Mouse (Mus musculus) hindbrain, postnatal 0 days (tissue): ENCODE results near the gene Olfr459. TPM values are rescaled to one million over a fixed set of nuclear protein-coding genes. Genes with fewer than 3 reads are reported as not detected.

Experiments
- ATAC-seq: fragments of 200-750 bp; cut with Nextera tagmentation; 2 replicates; pipeline ENCODE4 v1.8.0; 2017; ENCODE audit warnings: mild to moderate bottlenecking, moderate TSS enrichment, moderate library complexity
- DNase-seq: peaks from one replicate; pipeline ENCODE4 v3.0.0-alpha.2; 2015; ENCODE audit warnings: low spot score
- H3K27ac ChIP-seq: fragments of 300-500 bp; sonication (generic); 2 replicates; pipeline ENCODE4 v1.5.1; 2014; ENCODE audit warnings: mild to moderate bottlenecking
- H3K27me3 ChIP-seq: fragments of 300-500 bp; sonication (generic); 2 replicates; pipeline ENCODE4 v1.6.1; 2014; ENCODE audit warnings: low read length, mixed read lengths; ENCODE audit not compliant: insufficient read depth
- H3K36me3 ChIP-seq: fragments of 300-500 bp; sonication (generic); 2 replicates; pipeline ENCODE4 v1.6.1; 2014; ENCODE audit warnings: low read length, mixed read lengths; ENCODE audit not compliant: insufficient read depth
- H3K4me1 ChIP-seq: fragments of 300-500 bp; sonication (generic); 2 replicates; pipeline ENCODE4 v1.6.1; 2014; ENCODE audit warnings: antibody characterized with exemption, low read length, mixed read lengths; ENCODE audit not compliant: insufficient read depth
- H3K4me2 ChIP-seq: fragments of 300-500 bp; sonication (generic); 2 replicates; pipeline ENCODE4 v1.6.1; 2014; ENCODE audit warnings: low read depth, mild to moderate bottlenecking, low read length, moderate library complexity, mixed read lengths
- H3K4me3 ChIP-seq: fragments of 300-500 bp; sonication (generic); 2 replicates; pipeline ENCODE4 v1.5.1; 2014; ENCODE audit warnings: low read length
- H3K9ac ChIP-seq: fragments of 300-500 bp; sonication (generic); replicated peaks from 2 replicates; pipeline ENCODE4 v1.6.1; 2014; ENCODE audit warnings: mild to moderate bottlenecking, low read length, moderate library complexity, mixed read lengths
- H3K9me3 ChIP-seq: fragments of 300-500 bp; sonication (generic); 2 replicates; pipeline ENCODE4 v1.6.1; 2016; ENCODE audit warnings: low read length, mixed read lengths
- CTCF ChIP-seq: IDR thresholded peaks from 2 replicates; pipeline ENCODE4 v1.5.1; 2016; ENCODE audit warnings: antibody characterized with exemption, control low read depth, low read depth
- WGBS: fragments of 180-500 bp; shearing (Covaris S2); extraction: QIAGEN DNeasy Blood & Tissue Kit; methylation state at CpG from one replicate; pipeline ENCODE4 v1.1.7; 2014; 5-methylcytosine and 5-hydroxymethylcytosine counted together
- polyA plus RNA-seq: library from polyadenylated mRNA; unstranded; fragments of >200 nt; fragmentation: Nextera tagmentation; extraction: Ambion mirVana; gene quantifications from 2 replicates; pipeline ENCODE4 v1.2.1, GENCODE M21; 2015
- total RNA-seq: library from RNA; depleted of rRNA; stranded (reverse); fragments of >200 nt; gene quantifications from 2 replicates; pipeline ENCODE4 v1.2.3, GENCODE M21; 2014; rRNA removed

Gene Olfr459
- total and polyA plus RNA-seq, 2 experiments from 2014 or later: not detected

DNA sequence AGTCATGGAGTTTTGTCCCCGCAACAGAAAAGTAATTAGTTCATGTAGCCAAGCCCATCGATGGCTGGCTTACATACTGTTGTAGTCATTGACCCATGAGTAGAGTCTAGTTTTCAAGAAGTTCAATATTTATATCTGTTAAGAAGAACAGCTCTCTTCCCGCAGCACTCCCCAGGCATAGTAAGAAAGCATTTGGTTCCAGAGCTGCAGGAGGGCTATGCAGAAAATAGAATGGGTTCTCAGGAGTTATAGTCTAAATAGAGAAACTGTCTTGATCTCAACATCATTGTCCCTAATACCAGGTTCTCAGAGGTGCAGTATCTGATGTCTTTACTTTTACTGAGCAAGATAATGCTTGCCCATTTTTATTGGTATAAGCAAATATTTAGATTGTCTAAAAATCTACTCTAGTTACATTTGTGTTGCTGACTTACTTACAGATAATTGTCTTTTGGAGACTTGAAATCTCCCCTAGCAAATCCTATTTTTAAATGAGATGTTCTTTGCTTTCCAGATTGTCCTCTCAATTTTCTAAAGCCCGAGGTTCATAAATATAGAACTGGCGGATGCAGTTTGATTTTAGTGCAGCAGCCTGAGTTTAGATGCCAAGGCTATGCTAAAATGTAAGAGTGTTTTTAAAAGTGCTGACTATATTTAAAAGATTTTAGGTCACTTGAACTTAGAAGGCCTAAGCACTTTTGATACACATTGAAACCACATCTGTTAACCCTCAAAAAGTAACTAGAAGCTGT, 40.1 kb downstream of the Olfr459 start:
- no peak for TF ChIP-seq CTCF
- Histone ChIP-seq H3K27me3 (no peaks in the 10 kb centered on the region), H3K27ac (no peak overlapping the region), H3K4me2 (no peak overlapping the region), H3K36me3 (no peaks in the 10 kb centered on the region), H3K9ac (no peak overlapping the region), H3K4me1 (no peaks in the 10 kb centered on the region), H3K4me3 (no peak overlapping the region), H3K9me3 (no peaks in the 10 kb centered on the region)
- DNase-seq: no peak
- WGBS: 91% methylated on average over 5 of the region's 5 CpGs
- no peak for ATAC-seq

DNA sequence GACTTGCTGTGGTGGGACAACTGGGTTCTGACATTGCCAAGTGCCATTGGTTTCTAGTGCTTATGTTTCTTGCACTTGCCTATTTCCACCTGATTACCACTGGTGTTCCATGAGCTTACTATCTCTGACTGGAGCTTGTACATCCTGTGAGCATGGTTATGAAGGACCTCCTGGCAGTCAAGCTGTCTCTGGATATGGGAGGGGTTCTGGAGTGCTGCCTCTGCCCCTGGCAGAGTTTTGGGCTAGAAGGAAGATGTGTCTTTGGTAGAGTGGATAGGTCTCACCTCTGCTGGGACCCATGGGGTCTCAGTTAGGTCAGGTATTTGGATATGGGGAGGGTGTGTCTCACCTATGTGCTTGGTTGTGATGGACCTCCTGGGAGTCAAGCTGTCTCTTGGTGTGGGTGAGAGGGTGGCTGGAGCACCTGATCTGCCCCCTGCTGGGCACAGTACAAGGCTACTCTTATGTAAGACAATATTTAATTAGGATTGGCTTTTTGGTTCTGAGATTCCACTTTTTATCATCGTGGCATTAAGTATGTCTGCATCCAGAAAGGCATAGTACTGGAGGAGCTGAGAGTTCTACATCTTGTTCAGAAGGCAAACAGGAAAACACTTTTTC, 46.9 kb downstream of the Olfr459 start:
- no peak overlapping the region for H3K4me2 ChIP-seq
- WGBS: 75% methylated on average over 1 of the region's 1 CpGs
- no peak for DNase-seq
- H3K27me3 ChIP-seq: no peaks in the 10 kb centered on the region
- no peak for TF ChIP-seq CTCF
- no peak overlapping the region for H3K9ac ChIP-seq
- H3K4me1 ChIP-seq: no peaks in the 10 kb centered on the region
- H3K4me3 ChIP-seq: no peak overlapping the region
- no peak for ATAC-seq
- H3K36me3 ChIP-seq: no peaks in the 10 kb centered on the region
- no peaks in the 10 kb centered on the region for H3K9me3 ChIP-seq
- no peak overlapping the region for H3K27ac ChIP-seq

DNA sequence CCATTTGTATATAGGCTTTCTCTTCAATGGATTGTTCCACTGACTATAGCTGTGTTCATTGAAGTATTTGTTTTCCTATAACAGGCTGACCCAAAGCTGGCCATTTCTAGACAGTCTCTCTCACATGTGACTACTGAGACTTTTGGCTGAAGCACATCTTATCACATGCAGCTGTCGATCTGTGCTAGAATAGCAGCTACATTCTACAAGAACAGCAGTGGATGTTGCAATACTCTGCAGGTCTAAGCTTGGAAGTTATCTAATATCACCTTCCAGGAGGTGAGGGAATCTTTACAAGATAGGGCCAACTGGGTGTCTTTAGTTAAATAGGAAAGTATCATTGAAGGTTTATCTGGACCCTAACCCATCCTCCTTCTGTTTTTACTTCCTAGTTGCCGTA, 53.5 kb downstream of the Olfr459 start:
- no peak overlapping the region for H3K4me3 ChIP-seq
- no peak for ATAC-seq
- WGBS: 87% methylated on average over 2 of the region's 2 CpGs
- H3K4me1 ChIP-seq: no peaks in the 10 kb centered on the region
- H3K9me3 ChIP-seq: no peaks in the 10 kb centered on the region
- H3K9ac ChIP-seq: no peak overlapping the region
- no peak overlapping the region for H3K27ac ChIP-seq
- no peak for TF ChIP-seq CTCF
- no peak overlapping the region for H3K4me2 ChIP-seq
- no peaks in the 10 kb centered on the region for H3K27me3 ChIP-seq
- H3K36me3 ChIP-seq: no peaks in the 10 kb centered on the region
- no peak for DNase-seq

Other genes with a start within 250 kb of the Olfr459 start
- 58.4 and 79.1 TPM in 2 replicates for gene Ephb6, start 169.7 kb downstream of the Olfr459 start, total RNA-seq
- 25.1 and 27.9 TPM in 2 replicates for gene Ephb6, start 169.7 kb downstream of the Olfr459 start, polyA plus RNA-seq
- gene Trpv6, start 138.8 kb downstream of the Olfr459 start, total RNA-seq: 0.58 TPM in 1 of 2 replicates, not detected in the other
- 0.45 and 0.58 TPM in 2 replicates for gene Trpv6, start 138.8 kb downstream of the Olfr459 start, polyA plus RNA-seq
- gene Trpv5, start 94.4 kb downstream of the Olfr459 start, total RNA-seq: not detected in 2 replicates
- gene Trpv5, start 94.4 kb downstream of the Olfr459 start, polyA plus RNA-seq: not detected in 2 replicates
- 0.21 TPM in 1 of 2 replicates, not detected in the other for gene Llcfc1, start 90.7 kb downstream of the Olfr459 start, total RNA-seq
- not detected in 2 replicates for gene Llcfc1, start 90.7 kb downstream of the Olfr459 start, polyA plus RNA-seq
- not detected in 2 replicates for gene Kel, start 70.8 kb downstream of the Olfr459 start, total RNA-seq
- 0.06 TPM in 1 of 2 replicates, not detected in the other for gene Kel, start 70.8 kb downstream of the Olfr459 start, polyA plus RNA-seq
- not detected in 2 replicates for gene Pip, start 72.4 kb upstream of the Olfr459 start, total RNA-seq
- gene Pip, start 72.4 kb upstream of the Olfr459 start, polyA plus RNA-seq: not detected in 2 replicates
- not detected in 2 replicates for gene Sval2, start 77.8 kb upstream of the Olfr459 start, total RNA-seq
- gene Sval2, start 77.8 kb upstream of the Olfr459 start, polyA plus RNA-seq: not detected in 2 replicates
- gene Sval1, start 176.5 kb upstream of the Olfr459 start, total RNA-seq: not detected in 2 replicates
- gene Sval1, start 176.5 kb upstream of the Olfr459 start, polyA plus RNA-seq: not detected in 2 replicates
- gene Sval3, start 193.0 kb upstream of the Olfr459 start, total RNA-seq: not detected in 2 replicates
- not detected in 2 replicates for gene Sval3, start 193.0 kb upstream of the Olfr459 start, polyA plus RNA-seq